Mouse (Mus musculus) bone marrow macrophage, adult 2 months (primary cell): ENCODE measurements around the gene Ptbp2.

Source experiments
- CTCF ChIP-seq: IDR thresholded peaks from 2 replicates; pipeline ENCODE4 v1.5.1; 2012; ENCODE audit warnings: low read depth, mild to moderate bottlenecking, low read length, moderate library complexity
- POLR2A ChIP-seq: IDR thresholded peaks from 2 replicates; pipeline ENCODE4 v1.6.1; 2012; ENCODE audit warnings: mild to moderate bottlenecking, low read depth, low read length, borderline replicate concordance

DNA sequence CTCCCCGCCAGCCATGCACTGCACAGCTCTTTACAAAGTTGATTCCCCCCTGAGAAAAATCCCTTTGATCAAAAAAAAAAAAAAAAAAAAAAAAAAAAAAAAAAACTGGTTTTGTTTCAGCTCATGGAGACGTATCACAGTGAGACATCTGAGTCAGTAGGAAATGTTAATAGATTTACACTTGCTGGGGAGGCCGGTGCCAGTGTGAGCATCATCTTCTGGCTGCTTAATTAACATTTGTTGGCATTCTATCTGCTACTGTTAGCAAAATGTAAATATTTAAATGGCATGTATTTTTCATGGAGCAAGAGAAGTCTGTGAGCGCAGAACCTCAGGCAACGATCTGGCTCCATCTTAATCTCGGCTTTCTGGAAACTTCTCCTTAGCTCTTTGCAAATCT is 99.5 kb downstream of the Ptbp2 start:
- TF ChIP-seq POLR2A, result no peak
- no peak for TF ChIP-seq CTCF
